Mouse (Mus musculus) fat pad, adult 2 months (tissue): ENCODE data around the gene Polr1c.

ENCODE experiments used
- DNase-seq: peaks from one replicate; pipeline ENCODE4 v3.0.0-alpha.2; 2011; ENCODE audit warnings: low read depth, low spot score; ENCODE audit errors: extremely low read depth

Polr1c gene

DNA sequence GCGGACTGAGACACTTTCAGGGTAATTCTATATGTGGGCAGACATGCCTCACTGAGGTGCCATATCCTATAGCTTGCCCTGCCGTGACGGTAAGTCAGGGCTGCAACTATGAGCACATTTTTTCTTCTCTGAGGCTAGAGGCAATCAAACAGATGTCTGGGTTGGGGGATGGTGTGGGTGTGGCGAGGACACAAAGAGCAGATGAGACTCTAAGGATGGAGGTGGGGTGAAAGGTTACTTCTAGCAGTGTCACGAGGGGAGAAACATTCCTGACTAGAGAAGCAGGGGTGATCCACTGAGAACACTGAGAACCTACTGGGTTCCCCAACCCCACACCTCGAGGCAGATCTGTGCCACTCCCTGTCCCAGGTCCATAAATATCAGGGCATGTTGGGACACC, 19.1 kb upstream of the Polr1c start:
- no peak for DNase-seq

DNA sequence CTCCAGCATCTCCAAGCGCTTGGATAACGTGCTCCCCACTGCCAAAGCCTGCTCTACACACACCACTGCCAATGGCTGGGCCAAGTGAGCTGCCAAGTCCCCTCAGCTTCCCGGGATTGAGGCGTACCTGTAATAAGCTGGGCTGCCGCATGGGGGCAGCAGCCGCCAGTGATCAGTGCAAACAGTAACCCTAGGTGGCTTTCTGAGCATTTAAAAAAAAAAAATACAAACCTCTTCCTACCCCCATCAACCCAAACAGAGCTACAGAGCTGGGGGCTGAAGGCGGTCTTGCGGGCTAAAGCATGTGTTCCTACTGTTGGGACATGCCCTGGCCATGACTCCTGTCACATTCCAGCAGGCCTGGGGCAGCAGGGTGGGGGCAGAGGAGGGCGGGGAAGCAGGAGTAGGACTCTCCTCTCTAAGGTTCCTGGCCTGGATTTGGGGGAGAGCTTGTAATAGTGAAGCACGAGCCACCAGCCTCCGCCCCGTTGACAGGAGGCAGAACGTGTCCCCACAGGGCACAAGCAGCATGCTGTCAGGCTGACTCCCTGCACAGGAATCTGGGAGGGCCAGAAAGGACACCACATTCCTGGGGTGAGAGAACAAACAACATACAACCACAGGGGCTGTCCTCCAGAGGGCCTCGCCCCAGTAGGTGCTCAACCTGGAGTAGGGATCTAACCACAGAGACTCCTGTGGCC, 18.2 kb upstream of the Polr1c start:
- peak; percentile 78 for DNase-seq

DNA sequence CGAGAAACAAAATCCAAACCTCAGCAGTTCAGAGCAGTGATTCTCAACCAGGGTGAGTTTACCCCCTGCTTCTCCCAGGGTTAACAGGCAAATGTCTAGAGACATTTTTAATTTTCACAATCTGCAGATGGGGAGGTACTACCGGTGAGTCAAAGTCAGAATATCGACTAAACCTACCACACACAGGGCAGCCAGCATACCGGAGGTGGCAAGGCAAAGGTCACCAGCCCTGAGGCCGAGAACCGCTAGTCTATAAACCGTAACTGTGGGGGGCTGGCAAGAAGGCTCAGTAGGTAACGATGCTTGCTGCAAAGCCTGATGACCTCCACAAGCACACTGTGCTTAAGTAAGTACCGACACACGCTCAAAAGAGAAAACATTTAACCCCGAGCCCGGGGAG, 17.6 kb upstream of the Polr1c start:
- DNase-seq, result no peak

DNA sequence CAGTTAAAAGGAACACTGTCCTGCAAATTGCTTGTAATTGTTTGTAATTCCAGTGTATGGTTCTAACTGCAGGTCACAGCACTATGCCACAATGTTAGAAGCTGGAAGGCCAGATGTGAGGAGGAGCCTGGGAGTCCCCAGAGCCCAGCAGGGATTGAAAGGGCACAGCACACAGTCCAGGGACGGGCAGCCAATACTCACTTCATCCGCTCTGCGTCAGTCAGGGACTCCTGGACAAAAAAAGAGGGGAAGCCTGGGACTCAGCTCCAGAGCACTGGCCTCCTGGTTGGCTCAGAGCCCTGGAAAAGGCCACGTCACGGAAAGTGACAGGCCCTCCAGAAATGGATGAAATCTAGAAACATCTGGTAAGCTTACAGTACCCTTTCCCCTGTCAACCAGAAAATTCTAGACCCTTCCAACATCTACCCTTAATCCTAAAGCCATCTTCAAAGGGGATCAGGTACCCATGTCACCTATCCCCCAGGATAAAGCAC, 14.4 kb upstream of the Polr1c start:
- DNase-seq, result no peak

DNA sequence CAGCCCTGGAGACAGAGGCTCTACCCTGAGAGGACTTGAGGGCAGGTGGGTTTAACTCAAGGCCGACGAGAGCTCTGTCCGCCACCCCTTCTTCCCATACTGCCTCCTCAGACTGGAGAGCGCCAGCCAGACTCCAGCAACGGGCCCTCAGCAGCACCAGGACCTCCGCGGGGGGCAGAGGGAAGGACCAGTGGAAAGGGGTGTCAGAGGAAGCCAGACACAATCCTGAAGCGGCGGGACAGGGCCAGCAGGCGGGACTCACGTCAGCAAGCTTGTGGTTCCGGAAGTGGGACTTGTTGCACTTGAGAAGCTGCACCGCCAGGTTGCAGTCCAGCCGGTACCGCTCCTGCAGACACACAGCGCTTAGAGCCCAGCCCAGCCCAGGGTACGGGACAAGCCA, 11.8 kb upstream of the Polr1c start:
- DNase-seq, result no peak

DNA sequence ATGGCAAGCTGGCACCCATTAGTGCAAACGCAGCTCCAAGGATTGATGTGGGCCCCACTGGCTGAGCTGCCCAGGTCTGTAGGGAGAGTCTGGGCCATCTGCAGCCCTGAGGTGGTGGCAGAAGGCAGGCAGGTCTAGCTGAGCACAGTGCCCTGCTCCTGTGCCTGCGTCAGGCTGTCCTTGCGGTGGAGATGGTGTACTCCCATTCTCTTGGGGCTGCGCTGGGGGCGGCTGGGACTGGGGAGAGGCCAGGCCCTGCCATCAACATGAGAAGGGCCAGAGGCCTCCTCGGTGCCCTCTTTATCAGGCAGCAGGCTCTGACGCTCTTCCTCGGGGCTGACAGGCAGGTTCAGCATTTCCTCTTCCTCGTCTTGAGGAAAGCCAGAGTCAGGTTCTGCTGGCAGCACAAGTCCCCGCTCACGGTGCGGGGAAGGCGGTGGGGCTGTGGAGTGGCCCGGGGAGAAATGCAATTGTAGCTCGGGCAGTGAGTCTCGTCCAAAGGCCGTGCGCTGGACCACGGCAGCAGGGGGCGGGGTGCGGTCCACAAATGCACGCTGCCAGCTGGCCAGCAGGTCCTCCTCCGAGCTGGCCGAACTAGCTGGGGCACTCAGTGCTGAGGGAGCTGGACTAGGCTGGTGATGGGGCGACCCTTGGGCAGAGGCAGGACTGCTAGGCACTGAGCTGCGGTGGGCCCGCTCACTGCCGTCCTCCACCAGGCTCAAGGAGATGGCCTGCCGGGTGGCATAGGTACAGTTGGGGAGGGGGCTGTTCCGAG, 10.6 kb upstream of the Polr1c start:
- no peak for DNase-seq

DNA sequence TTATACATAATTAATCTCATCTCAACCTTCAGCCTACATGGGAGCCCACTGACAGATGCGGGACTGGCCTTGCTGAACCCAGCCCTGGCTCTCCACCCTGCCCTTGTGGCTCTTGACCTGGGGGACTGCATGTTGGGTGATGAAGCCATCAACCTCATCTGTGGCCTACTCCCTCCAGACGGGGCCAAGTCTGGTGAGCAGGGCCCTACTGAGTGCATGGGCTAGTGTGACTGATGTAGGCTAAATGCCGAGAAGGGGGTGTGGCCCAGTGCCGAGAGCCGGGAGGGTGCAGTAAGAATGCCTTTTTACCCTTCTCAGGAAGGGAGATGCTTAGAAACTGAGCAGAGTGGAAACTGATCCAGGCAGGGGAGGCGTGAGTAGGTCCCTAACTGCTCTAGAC, 7.3 kb upstream of the Polr1c start:
- DNase-seq, result no peak

DNA sequence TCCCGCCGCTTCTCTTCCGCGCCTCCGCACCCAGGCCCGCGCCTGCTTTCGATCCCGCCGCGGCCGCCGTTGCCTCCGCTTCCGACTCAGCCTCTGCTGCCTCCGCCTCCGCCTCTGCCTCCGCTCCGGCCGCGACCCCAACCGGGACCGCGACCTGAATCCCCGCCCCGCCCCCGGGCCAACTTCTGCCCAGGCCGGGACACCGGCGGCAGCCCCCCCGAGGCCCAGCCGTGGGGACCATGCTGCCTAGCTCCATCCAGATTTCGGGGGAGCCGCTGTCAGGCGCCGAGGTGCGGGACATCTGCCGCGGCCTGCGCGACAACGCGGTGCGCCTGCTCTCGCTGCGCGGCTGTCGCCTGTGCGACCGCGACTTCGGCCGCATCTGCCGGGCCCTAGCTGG, 6.3 kb upstream of the Polr1c start:
- DNase-seq, result no peak

DNA sequence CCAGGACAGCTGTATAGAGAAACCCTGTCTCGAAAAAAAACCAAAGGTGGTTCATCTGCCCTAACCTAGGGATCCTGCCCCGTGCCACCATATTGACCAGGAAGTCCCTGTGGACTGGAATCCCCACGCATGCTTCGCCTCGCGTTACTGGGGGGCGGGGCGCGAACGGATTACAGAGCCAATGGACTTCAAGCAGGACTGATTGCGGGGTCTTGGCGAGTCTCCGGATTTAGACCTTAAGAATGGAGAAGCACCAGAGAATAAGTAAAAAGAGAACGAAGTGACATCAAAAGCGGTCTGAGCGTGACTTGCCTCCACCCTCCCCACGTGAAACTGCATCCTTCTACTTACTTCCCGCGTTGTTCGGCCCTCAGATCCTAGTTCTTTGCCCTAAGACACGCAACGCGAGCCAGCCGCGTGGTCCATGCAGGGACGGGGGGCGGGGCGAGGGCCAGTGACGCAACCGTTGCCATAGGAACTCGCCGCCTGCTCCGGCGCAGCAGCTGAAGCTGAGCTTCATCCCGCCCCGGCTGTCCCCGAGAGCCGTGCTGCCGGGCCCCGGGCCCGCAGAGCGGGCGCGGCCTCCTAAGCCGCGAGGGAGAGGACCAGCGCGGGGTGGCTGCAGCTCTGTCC, 5.7 kb upstream of the Polr1c start, which contains the start of gene Lrrc73:
Gene Lrrc73 (plus strand): TSS at position 80 of the 633 bp plus-strand sequence.
- DNase-seq, result no peak

DNA sequence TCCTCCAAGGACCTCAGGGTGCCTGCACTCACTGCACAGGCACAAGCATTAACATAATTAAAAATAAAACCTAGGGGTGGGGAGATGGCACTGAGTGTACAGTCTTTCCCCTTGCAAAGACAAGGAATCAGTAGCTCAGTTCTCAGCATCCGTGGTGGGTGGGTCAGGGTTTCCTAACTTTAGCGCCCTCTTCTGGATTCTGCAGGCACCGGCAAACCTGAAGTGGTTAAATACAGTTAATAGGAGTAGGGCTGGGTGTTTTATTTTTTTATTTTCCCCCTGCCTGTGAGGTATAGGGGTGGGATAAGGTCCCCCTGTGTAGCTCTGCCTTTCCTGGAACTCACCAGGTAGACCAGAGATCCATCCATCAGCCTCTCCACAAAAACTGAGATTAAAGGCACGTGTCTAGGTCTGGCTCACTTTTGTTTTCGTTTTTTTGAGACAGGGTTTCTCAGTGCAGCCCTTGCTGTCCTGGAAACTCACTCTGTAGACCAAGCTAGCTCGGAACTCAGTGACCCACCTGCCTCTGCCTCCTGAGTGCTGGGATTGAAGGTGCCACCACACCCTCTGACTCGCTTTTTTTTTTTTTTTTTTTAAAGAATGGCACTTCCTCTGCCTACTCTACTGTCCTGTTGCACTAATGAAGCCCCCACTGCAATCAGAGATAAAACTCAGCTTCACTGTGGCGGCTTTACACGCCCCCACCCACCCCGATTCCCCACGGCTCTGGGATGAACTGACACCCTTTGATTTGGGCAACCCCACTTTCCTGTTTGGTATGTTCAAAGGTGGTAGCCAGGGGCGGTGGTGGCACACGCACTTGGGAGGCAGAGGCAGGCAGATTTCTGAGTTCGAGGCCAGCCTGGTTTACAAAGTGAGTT, 5.0 kb upstream of the Polr1c start:
- no peak for DNase-seq

DNA sequence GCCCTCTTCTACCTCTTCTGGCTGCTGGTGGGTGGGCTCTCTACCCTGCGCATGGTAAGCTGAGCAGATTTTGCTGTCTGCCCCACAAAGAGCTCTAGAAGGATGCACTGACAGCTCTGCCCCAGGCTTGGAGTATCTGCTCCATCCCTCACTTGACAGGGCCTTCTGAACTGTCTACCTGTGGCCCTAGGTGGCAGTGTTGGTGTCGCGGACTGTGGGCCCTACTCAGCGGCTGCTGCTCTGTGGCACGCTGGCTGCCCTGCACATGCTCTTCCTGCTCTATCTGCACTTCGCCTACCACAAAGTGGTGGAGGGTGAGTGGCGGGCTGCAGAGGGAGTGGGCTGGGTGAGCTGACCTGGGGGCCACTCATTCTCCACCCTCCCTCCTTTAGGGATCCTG, 3.3 kb upstream of the Polr1c start:
- DNase-seq, result no peak

DNA sequence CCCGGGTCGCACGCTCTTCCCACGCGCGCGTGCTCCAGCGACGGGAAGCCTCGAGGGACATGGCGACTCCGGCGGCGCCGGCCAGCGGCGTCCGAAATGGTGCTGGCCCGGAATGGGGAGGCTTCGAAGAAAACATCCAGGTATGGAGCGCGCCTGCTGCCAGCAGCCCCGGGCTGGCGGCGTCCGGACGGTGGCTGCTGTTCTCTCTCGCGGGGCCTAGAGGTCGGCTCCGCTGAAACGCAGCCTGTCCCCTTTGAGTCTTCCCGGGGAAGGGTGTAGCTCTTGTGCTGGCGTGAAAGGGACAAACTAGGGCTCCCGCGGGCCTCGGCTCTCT, 302 bp upstream of the Polr1c start:
- DNase-seq, result no peak

DNA sequence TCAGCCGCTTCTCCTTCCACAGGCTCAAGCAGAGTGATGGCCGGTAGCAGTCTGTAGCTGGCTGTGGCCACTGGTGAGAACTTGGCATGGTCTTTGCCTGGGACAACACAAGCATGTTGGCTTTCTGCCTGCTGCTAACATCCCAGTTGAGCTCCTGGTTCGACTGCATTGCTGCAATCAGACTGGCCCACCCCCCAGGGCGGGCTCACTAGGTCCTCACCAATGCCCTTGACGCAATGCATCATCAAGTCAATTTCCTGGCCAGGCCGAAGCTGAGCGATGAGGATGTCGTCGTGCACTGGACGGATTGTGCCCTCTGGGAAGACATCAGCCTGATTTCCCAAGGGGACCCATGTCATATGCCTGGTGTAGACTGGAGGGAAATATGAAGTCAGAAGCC, 3.3 kb downstream of the Polr1c start:
- peak; percentile 68 for DNase-seq

DNA sequence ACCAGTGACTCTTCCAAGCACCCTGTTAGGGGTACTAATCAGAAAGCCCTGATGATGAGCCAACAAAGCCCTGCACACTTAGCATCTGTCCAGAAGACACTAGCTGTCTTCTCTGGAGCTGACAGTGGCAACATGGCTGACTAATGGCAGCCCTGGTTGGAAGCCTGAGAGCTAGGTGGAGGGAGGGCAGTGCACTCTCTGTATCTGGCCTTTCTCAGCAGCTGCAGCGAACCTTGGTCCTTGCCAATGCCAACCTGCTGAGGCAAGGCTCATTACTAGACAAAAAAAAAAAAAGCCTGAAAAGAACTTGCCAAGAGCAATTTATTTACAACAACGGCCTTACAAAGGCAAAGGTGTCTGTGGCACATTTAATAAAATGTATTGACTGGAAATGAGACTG, 4.2 kb downstream of the Polr1c start:
- DNase-seq, result no peak

DNA sequence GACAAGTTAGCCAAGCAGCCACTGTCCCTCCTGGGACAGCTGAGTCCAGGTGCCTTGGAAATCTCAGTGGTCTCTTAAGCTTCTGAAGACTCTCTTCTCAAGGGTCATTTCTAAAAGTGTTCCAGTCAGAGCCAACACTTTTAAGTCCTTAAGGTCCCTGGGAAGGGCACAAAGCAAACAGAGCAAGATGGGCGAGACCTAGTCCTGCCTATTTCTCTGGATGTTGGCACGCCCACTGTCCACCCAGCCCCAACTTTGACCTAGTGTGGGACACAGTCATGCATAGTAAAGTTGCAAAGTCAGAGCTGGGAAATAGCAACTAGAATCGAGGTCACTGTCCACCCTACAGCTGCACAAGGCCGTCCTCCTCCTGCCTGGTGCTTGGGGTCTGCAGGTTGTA, 4.9 kb downstream of the Polr1c start:
- no peak for DNase-seq

DNA sequence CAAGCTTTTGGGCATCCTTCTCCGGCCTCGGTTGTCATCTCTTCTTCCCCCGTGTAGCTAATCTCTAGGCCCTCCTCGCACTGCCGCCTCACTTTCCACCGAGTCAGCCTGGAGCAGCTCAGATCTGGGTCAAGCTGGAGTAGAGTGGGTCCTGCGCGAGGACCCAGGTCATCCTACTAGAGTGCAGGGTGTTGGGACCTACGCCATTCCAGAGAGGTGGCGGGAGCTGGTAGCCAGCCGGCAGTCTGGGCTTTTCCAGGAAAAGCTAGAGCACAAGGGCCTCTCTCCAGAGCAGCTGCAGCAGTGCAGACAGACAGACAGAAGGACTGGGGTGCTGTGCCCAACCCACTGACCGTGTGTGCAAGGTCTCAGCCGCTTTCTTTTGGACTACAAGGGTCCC, 5.6 kb downstream of the Polr1c start:
- DNase-seq, result no peak

DNA sequence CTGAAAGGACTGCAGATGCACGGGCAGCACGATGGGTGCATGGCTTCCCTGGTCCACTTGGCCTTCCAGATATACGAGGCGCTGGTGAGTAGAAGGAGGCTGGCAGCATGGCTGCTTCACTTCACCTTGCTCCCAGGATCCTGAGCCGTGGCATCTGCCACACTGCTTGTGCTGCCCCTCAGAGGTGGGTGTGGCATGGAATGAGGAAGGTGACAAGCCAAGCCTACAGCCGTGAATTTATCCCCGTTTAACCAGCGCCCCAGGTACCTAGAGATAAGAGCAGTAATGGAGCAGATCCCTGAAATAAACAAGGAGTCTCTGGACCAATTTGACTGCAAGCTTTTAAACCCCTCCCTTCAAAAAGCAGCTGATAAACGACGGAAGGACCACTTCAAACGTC, 6.4 kb downstream of the Polr1c start:
- no peak for DNase-seq

DNA sequence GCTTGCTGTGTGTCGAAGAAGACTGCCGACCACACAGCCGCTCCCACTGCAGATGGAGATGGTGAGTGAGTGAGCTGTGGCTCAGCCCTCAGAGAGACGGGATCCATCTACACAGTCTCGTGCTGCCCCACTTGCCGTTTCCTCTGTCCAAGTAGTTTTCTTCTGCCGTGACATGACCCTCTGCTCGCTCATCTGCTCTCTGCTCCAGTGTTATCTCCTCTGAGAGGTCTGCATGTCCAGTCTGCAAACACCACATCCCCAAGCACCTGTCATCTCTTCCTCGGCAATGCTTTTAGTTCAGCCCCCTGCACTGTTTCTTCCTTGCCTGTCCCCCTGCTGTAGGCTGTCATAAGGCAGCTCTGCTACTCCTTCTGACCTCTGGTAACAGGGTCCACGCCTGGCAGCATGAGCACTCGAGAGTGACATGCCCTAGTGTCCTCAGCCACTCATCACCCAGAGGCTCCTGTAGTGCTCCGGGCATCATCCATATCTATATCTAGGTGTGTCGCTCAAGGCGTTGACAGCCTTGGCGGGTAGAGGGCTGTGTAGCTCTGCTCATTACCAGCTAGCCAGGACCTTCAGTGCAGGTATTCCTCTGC, 8.2 kb downstream of the Polr1c start:
- no peak for DNase-seq

DNA sequence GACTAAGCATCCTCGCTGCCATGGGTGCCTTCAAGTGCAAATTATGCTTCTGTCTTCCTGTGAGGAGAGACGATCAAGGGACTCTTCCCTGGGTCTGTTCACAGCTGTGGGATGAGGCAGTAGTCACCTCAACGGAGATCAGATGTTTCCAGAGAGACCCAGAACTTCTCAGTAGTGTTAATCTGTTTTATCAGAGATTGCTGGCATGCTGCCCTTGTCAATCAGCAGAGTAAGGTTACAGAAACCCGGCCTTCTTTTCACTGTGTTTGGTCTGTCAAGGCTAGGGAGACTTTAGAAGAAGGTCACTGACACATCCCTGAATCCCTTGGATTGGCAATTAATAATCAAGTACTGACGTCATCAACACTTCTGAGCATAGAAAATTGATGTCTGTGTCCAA, 10.4 kb downstream of the Polr1c start:
- DNase-seq, result no peak

DNA sequence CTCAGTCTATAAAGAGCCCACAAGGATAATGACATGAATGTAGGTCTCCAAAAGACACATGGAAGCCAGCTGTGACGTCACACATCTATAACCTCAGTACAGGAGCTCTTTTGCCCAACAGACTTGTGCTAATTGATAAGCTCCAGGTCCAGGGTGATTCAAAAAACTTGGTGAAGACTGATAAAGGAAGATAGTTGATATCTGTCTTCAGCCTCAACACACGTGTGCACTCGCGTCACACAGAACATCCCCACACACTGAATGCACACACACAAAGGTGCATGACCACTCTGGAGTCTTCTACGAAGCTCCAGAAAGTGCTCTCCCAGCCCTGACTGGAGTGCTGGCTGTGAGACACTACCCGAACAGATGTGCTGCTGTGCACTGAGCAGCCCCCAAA, 10.8 kb downstream of the Polr1c start:
- no peak for DNase-seq

DNA sequence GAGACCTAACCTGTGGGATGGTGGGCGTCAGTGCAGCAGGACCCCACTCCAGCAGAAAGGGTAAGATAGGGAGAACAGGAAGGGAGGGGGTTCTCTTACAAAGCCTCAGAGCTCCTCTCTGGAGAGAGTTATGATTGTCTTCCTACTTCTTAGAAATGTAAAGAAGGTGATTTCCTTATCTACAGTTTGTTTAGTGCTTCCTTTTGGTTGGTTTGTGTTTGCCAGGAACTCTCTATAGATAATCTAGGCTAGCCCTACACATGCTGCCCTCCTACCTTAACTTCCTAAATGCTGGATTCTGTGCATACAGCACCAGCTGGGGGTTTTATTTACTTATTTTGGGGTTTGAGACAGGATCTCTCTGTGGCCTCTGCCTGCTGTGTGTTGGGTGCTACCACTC, 11.8 kb downstream of the Polr1c start:
- no peak for DNase-seq
